Mouse (Mus musculus) myocyte (in vitro differentiated cells): ENCODE results near the gene Dhrs3.

Source experiments
- CEBPB ChIP-seq: IDR thresholded peaks from 2 replicates; pipeline ENCODE4 v1.6.1; 2011; ENCODE audit warnings: mild to moderate bottlenecking, moderate library complexity; ENCODE audit not compliant: poor library complexity, insufficient read depth, severe bottlenecking
- E2F4 ChIP-seq: IDR thresholded peaks from one replicate; pipeline ENCODE4 v1.6.1; 2011; ENCODE audit warnings: mild to moderate bottlenecking, control low read depth, moderate library complexity; ENCODE audit not compliant: insufficient read depth
- MAX ChIP-seq: IDR thresholded peaks from one replicate; pipeline ENCODE4 v1.6.1; 2011; ENCODE audit warnings: low read depth, mild to moderate bottlenecking, control low read depth
- MYOD1 ChIP-seq, 3 experiments: IDR thresholded peaks; one replicate each; pipeline ENCODE4 v1.6.1; 2011; ENCODE audit warnings: control low read depth in 2 of 3, low read depth in 2 of 3, mild to moderate bottlenecking in 2 of 3, moderate library complexity in 1 of 3; ENCODE audit not compliant: insufficient read length in 2 of 3, control insufficient read depth in 1 of 3
- POLR2A ChIP-seq: IDR thresholded peaks from one replicate; pipeline ENCODE4 v1.6.1; 2011; ENCODE audit warnings: low read depth, mild to moderate bottlenecking, control low read depth, moderate library complexity; ENCODE audit not compliant: insufficient read length
- POLR2AphosphoS2 ChIP-seq: IDR thresholded peaks from one replicate; pipeline ENCODE4 v1.6.1; 2011; ENCODE audit warnings: low read depth, control low read depth; ENCODE audit not compliant: insufficient read length
- SRF ChIP-seq: IDR thresholded peaks from one replicate; pipeline ENCODE4 v1.6.1; 2011; ENCODE audit warnings: low read depth; ENCODE audit not compliant: control insufficient read depth, insufficient read length
- TCF12 ChIP-seq: IDR thresholded peaks from one replicate; pipeline ENCODE4 v1.6.1; 2011; ENCODE audit warnings: mild to moderate bottlenecking, control low read depth; ENCODE audit not compliant: poor library complexity, insufficient read depth, severe bottlenecking

DNA sequence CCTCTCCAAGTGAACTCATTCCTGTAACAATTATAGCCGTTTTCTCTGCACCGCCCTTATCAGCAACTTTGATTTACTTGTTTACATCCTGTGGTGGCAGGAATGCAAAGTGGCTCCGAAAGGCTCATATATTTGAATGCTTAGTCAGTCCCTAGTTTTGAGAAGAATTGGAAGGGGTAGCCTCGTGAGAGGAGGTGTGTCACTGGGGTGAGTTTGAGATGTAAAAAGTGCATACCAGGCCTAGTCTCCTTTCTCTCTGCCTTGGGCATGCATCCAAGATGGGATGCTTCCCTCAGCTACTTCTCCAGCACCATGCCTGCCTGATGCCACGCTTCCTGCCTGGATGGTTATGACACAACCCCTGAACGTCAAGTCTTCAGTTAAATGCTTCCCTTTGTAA is 76.4 kb downstream of the Dhrs3 start:
- no peak for TF ChIP-seq MAX
- no peak for TF ChIP-seq POLR2AphosphoS2
- no peak for TF ChIP-seq POLR2A
- no peak for TF ChIP-seq E2F4
- no peak for TF ChIP-seq TCF12
- TF ChIP-seq MYOD1 (IDR thresholded peaks at IDR 0.05; ENCODE audit: control insufficient read depth in 1 of 3, insufficient read length in 2 of 3, low read depth in 2 of 3), result no peak
- no peak for TF ChIP-seq CEBPB
- TF ChIP-seq SRF, result no peak
